Mouse (Mus musculus) embryonic fibroblast, embryonic 13.5 days (primary cell): ENCODE data around the gene Arhgef7. TPM values are rescaled to one million over a fixed set of nuclear protein-coding genes. Genes with fewer than 3 reads are reported as not detected.

ENCODE experiments used
- H3K27ac ChIP-seq: 2 replicates; pipeline ENCODE4 v1.5.1; 2012; ENCODE audit warnings: low read length, control low read depth, inconsistent platforms; ENCODE audit not compliant: insufficient read depth
- H3K4me1 ChIP-seq: 2 replicates; pipeline ENCODE4 v1.6.1; 2011; ENCODE audit warnings: low read length; ENCODE audit not compliant: control insufficient read depth, insufficient read depth
- H3K4me3 ChIP-seq: 2 replicates; pipeline ENCODE4 v1.5.1; 2011; ENCODE audit warnings: mild to moderate bottlenecking, control low read depth, low read length; ENCODE audit not compliant: insufficient read depth
- CTCF ChIP-seq: IDR thresholded peaks from 2 replicates; pipeline ENCODE4 v1.5.1; 2011; ENCODE audit warnings: mild to moderate bottlenecking, control low read depth, low read length, moderate library complexity, borderline replicate concordance; ENCODE audit not compliant: insufficient read depth
- POLR2A ChIP-seq: IDR thresholded peaks from 2 replicates; pipeline ENCODE4 v1.6.1; 2011; ENCODE audit warnings: low read depth, mild to moderate bottlenecking, control low read depth, low read length, moderate library complexity
- polyA plus RNA-seq: library from polyadenylated mRNA; stranded (reverse); fragments of >200 nt; gene quantifications from 2 replicates; pipeline ENCODE4 v1.2.4, GENCODE M21; 2011; ENCODE audit warnings: low read depth; ENCODE audit not compliant: missing spikeins, insufficient read length

Arhgef7 gene
- polyA plus RNA-seq, 1 experiment: 40.8 TPM

DNA sequence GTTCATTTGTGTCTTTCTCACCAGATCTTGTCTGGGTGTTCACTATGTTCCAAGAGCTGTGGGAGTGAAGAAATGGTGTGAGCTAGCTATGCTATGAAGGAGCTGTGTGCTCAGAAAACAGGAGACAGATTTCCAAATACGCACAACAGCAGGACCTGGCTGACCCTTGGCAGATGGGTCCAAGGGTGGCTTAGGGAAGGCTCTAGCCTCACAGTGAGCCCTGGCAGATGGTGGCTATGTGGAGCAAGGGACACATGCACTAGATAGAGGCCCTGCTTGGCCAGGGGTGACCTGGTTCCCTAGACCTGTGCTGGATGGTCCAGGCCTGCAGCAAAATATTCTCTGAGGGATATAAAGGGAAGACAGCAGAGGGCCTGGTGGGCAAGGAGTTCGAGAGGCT lies 13.3 kb downstream of the Arhgef7 start:
- no peak for TF ChIP-seq POLR2A
- no peak for TF ChIP-seq CTCF
- no peak overlapping the region for H3K27ac ChIP-seq
- H3K4me3 ChIP-seq: no peak overlapping the region
- H3K4me1 ChIP-seq: no peaks in the 10 kb centered on the region

DNA sequence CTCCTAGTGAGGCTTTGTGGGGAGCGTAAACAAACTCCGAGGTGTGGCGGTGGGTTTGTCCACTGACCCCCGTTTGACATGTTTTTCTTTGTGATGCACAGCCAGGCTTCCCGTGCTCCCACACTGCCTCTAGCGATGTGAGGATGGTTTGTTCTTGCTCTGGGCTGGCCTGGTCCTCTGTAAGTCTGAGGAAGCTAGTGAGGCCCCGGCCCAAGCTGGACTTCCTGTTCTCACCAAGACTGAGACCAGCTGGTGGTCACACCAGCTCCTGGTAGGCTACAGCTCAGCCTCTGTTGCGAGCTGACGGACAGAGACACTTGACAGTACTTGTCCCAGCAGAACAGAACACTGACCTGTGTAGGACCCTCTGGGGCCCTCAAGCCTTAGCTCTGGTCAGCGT lies 16.1 kb downstream of the Arhgef7 start:
- TF ChIP-seq POLR2A: no peak
- Histone ChIP-seq H3K4me3 (no peak overlapping the region), H3K4me1 (no peaks in the 10 kb centered on the region), H3K27ac (no peak overlapping the region)

DNA sequence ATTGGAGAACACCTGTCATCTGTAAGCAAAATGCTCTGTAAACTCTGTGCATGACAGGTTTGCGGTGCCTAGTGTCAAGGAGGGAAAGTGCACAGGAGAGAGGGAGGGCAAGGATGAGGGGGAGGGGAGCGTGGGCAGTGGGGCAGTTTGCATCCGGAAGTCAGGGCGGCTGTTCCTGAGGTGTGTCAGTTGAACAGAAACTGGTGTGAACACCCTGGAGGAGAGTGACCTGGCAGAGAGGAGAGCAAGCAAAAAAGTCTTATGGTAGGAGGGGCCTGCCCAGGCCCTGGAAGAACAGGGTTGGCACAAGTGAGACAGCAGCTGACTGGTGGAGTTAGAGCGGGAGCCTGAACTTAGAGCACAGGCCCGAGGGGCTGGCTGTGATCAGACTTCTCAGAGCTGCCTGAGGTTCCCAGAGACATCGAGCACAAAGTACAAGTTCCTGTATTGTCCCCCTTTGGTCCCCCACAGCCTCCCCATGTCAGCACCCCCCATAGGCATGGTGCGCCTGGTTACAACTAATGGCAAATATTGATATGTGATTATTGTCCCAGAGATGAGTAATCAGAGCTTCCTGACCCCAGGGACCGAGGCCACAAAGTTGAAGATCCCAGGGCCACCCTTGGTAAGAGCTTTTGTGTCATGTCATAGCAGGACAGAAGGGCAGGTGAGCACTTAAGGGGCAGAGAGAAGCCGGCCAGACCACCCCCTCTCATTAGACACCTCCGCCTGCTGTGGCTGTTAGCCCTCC lies 19.5 kb downstream of the Arhgef7 start:
- Histone ChIP-seq H3K4me1 (no peaks in the 10 kb centered on the region), H3K4me3 (no peak overlapping the region), H3K27ac (no peak overlapping the region)
- TF ChIP-seq CTCF (no peak), POLR2A (no peak)

DNA sequence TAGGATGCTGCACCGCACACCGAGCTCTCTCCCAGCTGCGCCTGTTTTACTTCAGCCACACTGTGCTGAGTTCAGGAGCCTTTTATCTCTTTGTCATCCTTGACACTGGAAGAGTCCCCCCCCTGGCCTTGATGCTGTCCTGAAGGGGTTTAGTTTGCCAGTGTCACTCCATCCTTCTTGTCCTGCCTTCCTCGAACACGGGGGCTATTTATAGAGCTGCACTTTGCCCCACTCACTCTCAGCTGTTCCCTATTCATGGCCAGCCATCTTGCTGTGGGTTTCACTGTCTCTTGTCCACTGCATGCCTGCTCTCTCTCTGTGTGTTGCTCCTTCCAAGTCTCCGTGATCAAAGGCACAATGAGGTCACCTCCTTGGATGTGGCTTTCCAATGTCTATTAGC lies 22.0 kb downstream of the Arhgef7 start:
- no peaks in the 10 kb centered on the region for H3K4me1 ChIP-seq
- no peak overlapping the region for H3K4me3 ChIP-seq
- TF ChIP-seq CTCF (no peak), POLR2A (no peak)
- H3K27ac ChIP-seq: no peak overlapping the region

DNA sequence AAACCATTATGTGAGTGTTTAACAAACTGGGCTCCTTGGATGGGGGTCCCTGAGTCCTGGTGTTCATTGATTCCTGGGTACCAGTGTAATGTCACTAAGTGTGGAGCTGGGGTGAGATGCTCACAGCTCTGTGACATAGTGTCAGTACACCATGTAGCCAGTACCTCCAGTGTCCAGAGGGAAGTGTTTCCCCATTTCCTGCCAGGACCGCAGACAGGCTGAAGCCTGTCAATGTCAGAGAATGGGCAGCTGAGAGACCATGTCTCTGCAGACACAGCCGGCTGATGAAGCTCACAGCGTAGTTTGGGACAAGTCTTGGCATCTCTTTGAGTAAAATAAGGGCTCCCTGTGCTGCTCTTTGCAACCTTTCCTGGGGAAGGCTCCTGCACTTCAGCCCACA lies 24.8 kb downstream of the Arhgef7 start:
- Histone ChIP-seq H3K27ac (no peak overlapping the region), H3K4me1 (no peaks in the 10 kb centered on the region)
- TF ChIP-seq POLR2A (no peak), CTCF (no peak)

DNA sequence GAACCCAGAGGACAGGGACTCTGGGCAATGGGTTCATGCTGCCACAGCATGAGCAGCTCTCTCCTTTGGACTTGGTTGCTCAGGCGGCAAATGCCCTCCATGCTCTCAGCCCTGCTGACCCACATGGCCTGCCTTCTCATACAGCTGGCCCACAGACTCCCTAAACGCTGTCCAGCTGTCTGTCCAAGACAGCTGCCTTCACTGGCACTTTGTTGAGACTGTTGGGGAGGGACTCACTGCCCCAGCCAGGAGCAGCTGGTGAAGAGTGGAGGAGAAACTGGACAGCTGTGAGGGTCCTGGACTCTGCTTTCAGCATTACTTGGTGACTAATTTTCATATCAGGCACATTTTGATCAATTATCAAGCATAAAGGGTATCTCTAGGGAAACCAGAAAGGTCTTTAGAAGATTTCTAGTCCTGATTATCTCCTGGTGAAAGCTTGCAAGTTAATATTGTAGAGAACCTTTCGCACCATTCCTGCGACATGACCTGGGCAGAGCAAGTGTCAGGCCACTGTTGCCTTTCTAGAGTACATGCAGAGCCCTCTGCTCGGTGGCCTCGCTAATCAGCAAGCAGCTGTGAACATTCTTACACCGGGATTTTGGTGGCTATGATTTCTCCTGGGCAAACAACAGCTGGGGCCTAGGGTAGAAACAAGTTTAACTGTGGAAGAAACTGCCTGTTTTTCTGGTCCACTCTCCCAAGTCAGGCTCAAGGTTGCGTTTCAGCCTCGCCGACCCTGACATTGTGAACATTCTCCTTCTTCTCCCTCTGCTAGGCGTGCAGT lies 25.8 kb downstream of the Arhgef7 start:
- Histone ChIP-seq H3K4me1 (no peaks in the 10 kb centered on the region), H3K27ac (no peak overlapping the region), H3K4me3 (no peak overlapping the region)
- no peak for TF ChIP-seq POLR2A
- no peak for TF ChIP-seq CTCF

More for the DNA sequence above, 24.8 kb downstream of the Arhgef7 start:
- H3K4me3 ChIP-seq: no peak overlapping the region

DNA sequence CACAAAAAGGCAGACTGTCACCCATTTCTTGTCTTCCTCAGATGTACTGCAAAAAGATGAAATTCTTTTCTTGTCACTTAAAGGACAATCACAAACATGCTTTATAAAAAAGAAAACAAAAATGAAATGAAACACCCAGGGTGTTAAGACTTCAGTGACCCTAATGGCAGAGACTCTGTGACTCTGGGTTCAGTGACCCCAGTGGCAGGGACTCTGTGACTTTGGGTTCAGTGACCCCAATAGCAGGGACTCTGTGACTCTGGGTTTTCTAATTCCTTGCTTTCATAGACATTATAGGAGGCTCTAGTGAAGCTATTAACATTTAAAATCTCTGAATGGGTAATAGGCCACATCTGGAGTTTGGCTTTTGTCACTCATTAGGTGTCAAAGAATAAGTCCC lies 27.2 kb downstream of the Arhgef7 start:
- no peak overlapping the region for H3K27ac ChIP-seq
- no peaks in the 10 kb centered on the region for H3K4me1 ChIP-seq
- H3K4me3 ChIP-seq: no peak overlapping the region
- TF ChIP-seq POLR2A: no peak
- no peak for TF ChIP-seq CTCF

DNA sequence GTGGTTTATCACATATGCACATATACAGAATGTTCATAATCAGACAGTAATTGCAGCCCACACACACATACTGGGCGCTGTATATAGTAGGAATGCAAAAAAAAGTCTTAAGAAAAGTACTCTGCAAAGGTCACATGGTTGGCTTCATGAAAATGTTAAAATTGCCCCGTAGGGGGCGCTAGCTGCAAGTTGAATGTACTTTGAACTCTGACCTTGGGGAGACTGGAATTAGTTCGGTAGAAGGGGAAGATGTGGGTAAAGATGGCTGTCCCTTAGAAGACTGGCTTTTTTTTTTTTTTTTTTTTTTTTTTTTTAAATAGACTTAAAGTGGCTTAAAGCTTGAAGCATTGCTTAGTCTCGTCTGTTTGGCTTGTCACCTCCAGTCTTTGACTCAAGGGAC lies 28.4 kb downstream of the Arhgef7 start:
- no peaks in the 10 kb centered on the region for H3K4me1 ChIP-seq
- TF ChIP-seq POLR2A (no peak), CTCF (no peak)
- no peak overlapping the region for H3K4me3 ChIP-seq
- no peak overlapping the region for H3K27ac ChIP-seq

DNA sequence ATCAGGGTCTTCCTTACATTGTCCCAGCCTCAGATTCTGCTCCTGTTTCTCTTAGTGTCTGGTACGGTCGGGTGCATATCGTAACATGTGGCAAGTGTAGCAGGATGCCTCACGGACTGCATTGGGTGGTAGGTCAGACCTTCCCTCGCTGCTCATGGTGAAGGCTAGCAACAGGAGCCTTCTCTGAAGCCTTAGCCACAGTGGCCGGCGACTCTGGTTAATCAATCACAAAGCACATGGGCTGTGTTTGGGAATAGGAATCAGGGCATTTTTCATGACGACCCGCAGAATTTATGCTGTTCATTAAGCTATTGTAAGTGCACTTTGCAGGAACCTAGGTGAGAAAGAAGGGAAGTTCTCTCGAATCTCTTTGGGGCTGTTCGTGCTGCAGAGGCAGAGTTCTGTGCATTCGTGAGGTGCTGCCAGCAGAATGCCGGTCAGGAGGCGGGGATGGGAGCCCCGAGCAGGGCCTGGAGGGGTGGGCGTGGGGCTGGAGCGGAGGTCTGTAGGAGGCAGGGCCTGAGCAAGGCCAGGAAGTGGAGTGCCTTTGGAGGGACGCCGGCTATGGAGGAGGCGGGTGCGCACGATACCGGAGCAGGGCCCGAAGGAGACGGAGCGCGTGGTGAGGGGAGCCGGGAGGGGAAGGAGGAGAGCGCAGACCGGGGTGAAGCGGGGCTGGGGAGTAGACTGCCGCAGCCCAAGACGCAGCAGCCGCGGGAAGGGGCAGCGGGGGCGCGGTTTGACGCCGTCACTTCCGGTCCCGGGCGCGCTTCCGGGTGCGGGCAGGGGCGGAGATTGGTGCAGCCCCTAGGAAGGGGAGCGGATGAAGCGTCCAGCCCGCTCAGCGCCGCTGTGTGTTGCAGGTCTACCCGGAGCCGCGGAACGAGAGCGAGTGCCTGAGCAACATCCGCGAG lies 30.3 kb downstream of the Arhgef7 start:
- peak; percentile 92 for TF ChIP-seq POLR2A
- no peak for TF ChIP-seq CTCF
- Histone ChIP-seq H3K4me1 (no peaks in the 10 kb centered on the region), H3K27ac (peak overlapping the region; percentile 65), H3K4me3 (peak overlapping the region; percentile 70)
